Mouse (Mus musculus) right cerebral cortex, postnatal 10 days (tissue): Measurements from ENCODE around the gene Txndc16.

Source experiments
- DNase-seq, 2 experiments: peaks; one replicate each; pipeline ENCODE4 v3.0.0; 2021; ENCODE audit warnings: low spot score in 2 of 2

The Txndc16 gene

GRCm38 (mm10) chr14:45153258-45153657 lies 66.9 kb downstream of the Txndc16 start:
- DNase-seq, result no peak

- DNase-seq, result peak; percentile 75 to 78
Observed at GRCm38 (mm10) chr14:45142511-45142910, 77.6 kb downstream of the Txndc16 start.

GRCm38 (mm10) chr14:45140344-45141080 lies 79.6 kb downstream of the Txndc16 start:
- DNase-seq, result peak; percentile 57 to 60

GRCm38 (mm10) chr14:45135961-45136360 lies 84.2 kb downstream of the Txndc16 start:
- DNase-seq, result no peak

GRCm38 (mm10) chr14:45135560-45135959 lies 84.6 kb downstream of the Txndc16 start:
- DNase-seq, result no peak

GRCm38 (mm10) chr14:45118359-45118758 lies 101.8 kb downstream of the Txndc16 start:
- no peak for DNase-seq

GRCm38 (mm10) chr14:45102201-45102600 lies 117.9 kb downstream of the Txndc16 start:
- no peak for DNase-seq

GRCm38 (mm10) chr14:45092327-45092726 lies 127.8 kb downstream of the Txndc16 start:
- no peak for DNase-seq

GRCm38 (mm10) chr14:45090011-45090410 lies 130.1 kb downstream of the Txndc16 start:
- no peak for DNase-seq

- DNase-seq, result no peak
Observed at GRCm38 (mm10) chr14:45085651-45086425, 134.3 kb downstream of the Txndc16 start.

- DNase-seq, result no peak
Observed at GRCm38 (mm10) chr14:45084656-45085280, 135.4 kb downstream of the Txndc16 start.

GRCm38 (mm10) chr14:45083540-45083939 lies 136.6 kb downstream of the Txndc16 start:
- no peak for DNase-seq
